Mouse (Mus musculus) thymus, postnatal 36 days (tissue): ENCODE results near the gene Osbpl8.
A peak's percentile ranks its signal among the peaks of the same experiment; 100 is the strongest.

Source experiments
- DNase-seq, 2 experiments: peaks; one replicate each; pipeline ENCODE4 v3.0.0; 2022; ENCODE audit warnings: mixed read lengths in 2 of 2

Osbpl8 gene

DNA sequence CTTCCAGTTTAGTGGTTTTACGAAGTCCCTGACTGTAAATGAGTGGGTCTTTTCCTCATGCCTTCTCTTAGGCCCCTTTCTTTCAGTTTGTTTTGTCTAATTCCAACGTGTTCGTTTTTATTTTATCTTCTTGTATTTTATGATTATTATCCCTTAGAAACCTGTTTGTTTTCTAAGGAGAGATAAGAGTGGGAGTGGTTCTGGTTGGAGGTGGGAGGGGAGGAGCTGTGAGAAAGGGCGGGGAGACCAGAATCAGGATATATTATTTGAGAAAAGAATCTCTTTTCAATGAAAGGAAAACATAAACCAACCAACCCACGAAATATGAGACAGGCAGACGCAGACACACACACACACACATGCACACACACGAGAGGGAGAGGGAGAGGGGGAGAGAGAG is 9.0 kb upstream of the Osbpl8 start:
- DNase-seq: no peak

DNA sequence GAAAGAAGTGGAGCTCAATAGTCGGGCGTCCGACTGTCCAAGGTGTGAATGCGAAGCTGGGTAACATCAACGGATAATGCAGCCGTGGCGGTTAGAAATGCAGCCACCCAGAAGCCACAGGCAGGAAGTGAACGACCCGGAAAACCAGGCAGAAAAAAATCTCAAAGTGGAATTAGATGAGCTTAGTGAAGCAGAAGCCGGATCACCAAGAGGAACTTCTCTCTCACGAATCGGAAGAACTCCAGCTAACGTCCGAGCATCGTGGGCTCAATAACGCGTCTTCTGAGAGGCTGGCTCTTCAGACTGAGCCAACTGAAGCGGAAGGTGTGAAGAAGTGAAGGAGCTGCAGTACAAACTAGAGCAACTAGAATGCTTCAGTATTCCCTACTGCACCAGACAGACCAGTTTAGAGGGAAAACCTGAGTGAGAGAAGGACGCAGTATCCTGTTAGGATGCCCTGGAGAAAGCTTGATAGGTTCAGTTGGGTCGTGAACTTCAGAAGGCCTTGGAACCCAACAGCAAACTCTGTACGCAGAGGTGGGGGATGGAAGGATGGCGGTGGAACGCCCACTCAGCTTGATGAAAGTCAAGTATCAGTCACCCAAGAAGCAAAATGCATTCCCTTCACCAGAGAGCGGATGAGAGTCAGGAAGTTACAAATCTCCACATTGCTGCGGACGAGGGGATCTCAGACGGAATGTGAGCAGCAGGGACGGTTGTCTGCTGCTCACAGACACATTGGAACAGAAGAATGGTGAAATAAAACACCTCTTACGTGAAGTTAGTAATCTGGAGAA is 8.0 kb upstream of the Osbpl8 start:
- DNase-seq: peak; percentile 52 to 61

DNA sequence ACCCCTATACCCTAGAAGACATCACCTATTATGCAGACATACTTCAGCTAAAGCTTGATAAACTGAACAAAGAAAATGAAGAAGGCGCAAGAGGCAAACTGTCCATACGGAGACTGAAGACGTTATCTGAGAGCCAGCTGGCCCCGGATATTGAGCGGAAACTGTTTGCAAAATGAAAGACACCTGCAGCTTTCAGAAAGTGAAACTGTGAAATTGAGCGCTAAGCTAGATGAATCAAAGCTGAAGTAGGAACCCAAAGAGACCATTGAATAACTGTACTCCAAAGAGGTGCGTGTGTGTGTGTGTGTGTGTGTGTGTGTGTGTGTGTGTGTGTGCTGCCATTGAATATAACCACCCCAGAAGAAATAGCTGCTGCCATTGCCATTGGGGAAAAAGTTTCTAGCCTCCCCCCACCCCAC is 7.3 kb upstream of the Osbpl8 start:
- peak; percentile 43 to 57 for DNase-seq

DNA sequence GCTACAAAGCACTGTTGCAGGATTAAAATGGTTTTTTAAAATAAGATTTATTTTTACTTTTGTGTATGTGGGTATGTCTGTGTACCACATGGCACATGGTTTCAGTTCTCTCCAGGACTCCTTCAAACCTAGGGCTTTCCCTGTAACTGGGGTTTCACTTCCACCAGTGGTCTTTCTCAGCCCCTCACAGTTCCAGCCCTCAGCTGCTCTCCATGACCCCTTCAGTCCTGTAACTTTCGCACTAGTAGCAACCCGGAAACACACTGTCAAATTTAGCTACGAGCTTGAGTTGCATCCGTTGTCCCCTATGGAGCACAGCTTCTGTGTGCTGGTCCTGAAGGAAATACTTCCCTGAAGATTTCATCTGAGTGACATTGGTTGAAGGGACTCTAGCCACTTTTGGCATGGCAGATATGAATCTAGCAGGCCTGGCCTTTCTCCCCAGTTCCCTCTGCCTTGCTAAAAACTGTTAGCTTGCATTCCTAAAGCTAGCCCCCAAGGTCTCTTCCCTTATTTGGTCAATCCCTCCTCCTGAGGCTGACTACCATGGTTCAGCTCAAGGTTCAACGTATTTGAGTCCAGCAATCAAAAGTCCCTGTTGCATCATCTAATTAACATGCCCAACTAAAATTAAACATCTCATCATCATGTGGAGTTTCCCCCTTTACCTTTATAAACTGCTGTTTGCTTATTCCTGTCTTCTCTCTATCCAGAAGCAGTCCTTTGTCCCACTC is 4.6 kb upstream of the Osbpl8 start:
- no peak for DNase-seq

DNA sequence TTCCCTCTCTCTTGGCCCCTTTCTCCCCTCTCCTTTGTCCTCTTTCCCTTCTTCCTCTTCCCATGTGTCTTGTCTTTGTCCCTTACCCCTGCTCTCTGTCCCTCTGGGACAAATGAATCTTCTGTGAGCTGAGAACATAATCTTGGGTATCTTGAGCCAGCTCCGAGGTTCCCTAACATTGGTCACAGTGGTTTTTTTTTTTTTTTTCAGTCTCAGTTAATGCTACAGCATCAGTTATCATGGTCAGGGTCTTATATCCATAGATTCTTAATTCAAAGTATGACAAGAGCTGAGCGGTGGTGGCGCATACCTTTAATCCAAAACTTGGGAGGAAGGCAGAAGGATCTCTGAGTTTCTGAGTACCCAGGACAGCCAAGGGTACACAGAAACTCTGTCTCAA is 4.0 kb upstream of the Osbpl8 start:
- DNase-seq: no peak

- no peak for DNase-seq
Measured at GRCm38 (mm10) chr10:111161373-111161772, 3.2 kb upstream of the Osbpl8 start.

DNA sequence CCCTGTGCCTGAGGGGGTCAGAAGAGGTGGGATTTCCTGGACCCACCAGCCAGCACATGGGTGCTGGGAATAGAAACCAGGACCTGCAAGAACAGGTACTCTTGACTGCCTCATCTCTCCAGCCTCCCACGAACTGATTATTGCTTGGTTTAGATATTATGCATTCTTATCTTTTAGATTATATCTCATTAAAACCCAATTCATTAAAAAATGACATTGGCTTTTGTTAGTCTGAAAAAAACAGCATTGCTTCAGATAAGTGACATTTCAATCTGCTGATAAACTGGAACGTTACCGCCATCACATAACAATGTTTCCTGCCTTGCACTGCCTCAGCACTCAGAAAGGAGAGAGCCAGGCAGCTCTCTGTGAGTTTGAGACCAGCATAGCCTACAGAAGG is 1.5 kb upstream of the Osbpl8 start:
- DNase-seq: no peak

DNA sequence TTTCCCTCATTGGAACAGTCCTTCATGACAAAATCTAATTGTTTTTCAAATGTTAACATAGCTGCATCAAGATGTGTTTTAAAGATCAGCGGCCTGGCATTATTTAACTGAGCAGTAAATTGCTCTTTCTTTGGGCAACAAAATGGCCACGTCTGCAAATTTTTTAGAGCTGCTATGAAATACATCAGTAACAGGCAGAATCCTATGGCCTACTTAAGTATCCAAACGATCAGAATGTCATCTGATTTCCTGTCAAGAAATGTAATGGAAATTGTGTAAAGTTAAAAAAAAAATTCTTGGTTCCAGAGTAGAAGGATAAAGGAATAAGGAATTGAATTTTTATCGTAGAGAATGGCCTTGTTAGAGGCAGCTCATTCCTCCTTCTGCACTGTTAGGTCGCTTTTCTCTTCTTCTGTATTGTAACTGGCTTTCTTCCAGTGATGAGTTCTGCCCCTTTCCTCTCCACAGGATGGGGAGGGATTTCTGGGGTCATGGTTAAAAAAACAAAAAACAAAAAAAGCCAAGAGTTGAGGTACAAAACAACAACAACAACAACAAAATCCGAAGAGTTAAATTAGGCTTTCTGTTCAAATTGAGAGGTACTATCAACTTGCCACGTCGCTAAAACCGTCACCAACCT is 831 bp upstream of the Osbpl8 start:
- DNase-seq: no peak

- peak; percentile 92 to 96 for DNase-seq
Measured at GRCm38 (mm10) chr10:111165219-111165981, 848 bp downstream of the Osbpl8 start.

DNA sequence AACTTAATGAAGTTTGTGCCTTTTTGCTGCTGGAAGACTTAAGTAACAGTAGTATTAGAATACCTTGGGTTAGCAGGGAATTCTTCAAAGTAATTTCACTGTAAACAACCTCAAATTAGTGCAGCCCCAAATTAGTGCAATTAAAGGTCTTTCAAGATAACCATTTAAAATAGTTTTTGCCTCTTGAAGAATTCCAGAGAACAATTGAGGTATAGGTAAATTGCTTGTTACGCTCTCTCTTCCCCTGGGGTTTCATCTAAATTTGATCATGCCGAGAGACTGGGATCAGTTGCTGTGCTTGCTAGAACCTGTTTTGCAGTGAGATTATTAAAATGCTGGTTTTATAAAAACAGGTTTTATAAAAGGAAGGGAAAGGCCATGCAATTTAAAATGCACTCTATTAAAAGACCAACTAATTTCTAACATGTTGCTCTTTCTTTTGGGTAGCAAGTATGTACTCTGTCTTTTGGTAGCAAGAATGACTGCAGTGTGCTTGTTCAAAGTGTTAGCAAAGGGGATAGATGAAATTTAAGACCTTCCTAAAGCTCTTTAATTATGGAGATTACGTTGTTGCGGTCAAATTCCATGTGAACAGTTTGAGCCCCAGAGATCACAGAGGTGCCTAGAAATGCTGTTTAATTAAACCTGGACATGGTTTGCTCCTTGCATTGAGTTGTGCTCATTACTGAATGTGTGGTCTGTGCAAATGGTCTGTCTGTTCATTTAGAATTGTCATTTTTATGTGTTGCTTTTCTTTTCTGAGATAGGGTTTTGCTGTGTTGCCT is 1.7 kb downstream of the Osbpl8 start:
- DNase-seq: no peak

- no peak for DNase-seq
Measured at GRCm38 (mm10) chr10:111167444-111167843, 2.9 kb downstream of the Osbpl8 start.

DNA sequence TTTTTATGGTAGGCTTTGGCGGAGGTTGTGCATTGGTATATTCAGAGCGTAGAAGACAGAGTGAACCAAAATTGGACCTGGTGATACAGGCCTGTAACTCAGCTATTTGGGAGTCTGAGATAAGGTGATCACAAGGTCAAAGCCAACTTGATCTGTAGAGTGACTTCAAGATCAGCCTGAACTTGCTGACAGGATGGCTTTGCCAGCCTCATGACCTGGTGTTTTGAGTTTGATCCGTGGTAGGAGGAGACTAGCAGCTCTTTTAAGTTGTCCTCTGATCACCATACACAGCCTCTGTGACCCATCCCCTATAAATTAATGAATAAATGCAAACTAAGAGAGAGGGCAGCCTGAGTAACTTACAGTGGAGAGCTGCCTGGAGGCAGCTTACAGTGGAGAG is 3.8 kb downstream of the Osbpl8 start:
- no peak for DNase-seq

GRCm38 (mm10) chr10:111171246-111171934 is 6.8 kb downstream of the Osbpl8 start:
- peak; percentile 23 to 39 for DNase-seq

- DNase-seq: no peak
Measured at GRCm38 (mm10) chr10:111173589-111174247, 9.2 kb downstream of the Osbpl8 start.

DNA sequence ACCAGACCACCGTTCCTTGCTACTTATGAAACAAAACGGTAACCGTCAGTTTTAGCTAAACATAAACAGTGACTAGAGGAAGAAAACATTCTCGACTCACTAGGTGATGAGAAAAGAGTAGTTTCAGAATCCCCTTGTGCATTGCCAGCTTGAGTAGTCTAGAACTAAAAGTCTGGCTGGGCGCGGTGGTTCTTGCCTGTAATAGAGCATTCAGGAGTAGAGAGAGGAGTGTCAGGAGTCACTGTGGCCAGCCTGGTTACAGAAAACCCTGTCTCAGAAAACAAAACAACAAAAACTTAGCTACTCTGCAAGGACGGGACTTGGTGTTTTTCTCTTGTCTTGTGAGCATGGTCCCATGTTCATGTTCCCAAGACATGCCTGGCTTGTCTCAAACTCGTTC is 12.8 kb downstream of the Osbpl8 start:
- DNase-seq: no peak

DNA sequence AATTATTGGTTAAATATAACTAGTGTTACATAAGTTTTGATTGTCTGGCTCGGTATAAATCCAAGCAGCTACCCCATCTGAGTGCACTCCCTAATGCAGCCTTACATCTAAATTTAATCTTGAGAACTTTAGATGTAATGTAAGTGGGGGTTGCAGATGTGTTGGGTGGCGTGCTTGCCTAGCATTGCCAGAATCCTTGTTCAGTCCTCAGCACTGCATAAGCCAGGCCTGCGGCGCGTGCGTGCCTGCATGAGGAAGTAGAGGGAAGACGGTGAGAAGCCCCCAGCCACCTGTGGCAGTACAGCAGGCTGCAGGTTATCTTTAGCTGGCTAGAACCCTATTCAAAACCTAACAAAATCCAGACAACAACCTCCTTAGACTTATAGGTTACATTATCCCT is 13.5 kb downstream of the Osbpl8 start:
- DNase-seq: peak in 1 of 2 experiments; percentile 36

- DNase-seq: no peak
Measured at GRCm38 (mm10) chr10:111180633-111181032, 16.1 kb downstream of the Osbpl8 start.

DNA sequence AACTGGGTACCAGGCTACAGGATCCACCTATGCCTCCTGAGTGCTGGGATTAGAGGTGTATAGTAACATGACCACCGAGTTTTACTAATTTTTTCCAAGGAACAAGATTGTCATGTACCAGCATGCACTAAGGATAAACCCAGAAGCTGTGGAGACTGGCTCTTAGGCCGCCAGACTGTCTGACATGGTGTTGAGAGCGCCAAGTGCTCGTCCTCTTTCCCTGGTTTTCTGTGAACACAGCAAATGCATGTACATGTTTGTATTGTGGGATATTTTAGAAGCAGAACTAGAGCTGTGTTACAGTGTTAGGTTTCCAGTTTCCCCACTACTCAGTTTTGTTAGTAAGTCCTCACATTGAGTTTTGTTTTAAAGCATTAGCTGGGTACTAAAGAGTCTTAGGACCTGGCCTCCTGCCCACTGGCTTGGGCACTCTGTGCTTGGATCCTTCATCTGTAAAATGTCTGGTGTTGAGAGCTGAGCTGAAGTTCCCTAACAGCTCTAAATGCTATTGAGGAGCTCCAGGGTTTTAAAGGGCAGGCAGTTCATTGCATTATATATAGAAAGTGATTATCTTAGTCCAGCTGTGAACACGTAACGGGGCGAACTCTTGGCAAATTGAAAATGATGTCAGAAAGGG is 19.2 kb downstream of the Osbpl8 start:
- DNase-seq: no peak

DNA sequence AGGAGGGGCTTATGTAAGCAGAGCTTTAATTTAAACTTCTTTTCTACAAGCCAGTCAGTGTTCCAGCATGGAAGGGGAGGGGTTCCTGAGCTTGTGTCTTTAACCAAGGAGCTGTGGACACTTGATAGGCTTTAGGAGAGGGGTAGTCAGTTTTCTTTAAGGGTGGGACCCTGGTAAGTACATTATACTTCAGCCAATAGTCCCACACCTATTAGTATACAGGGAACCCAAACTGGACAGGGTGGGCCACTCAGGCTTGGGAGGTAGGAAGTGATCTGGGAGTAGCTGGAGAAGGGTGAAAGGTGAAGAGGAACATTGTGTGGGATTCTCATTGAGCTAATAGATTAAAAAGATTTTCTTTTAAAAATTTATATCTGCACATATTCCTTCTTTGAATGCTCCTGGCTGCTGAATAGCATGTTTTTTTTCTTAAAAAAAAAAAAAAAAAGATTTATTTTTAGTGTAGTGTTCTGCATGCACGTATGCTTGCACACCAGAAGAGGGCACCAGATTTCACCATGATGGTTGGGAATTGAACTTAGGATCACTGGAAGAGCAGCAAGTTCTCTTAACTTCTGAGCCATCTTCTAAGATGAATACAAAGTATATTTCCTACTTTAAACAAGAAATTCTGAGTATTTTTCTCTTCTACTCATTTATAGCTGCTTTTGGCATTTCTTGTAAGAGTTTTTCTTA is 21.2 kb downstream of the Osbpl8 start:
- no peak for DNase-seq

DNA sequence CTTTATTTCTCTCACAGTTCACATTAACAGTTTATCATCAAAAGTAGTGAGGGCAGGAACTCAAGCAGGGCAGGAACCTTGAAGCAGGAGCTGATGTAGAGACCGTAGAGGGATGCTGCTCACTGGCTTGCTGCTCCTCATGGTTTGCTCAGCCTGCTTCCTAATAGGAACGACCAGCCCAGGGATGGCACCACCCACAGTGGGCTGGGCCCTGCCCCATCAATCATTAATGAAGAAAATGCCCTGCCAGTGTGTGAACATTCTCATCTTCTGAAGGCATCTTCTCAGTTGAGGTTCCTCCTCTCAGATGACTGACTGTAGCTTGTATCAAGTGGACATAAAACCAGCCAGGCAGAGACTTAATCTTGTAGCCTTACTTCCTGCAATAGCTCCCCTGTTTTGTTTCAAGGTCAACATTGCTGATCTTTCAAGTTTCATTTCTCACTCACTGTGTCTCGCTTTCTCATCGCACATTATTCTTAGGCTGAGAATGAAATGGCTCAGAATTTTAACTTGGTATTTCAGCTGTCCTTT is 24.5 kb downstream of the Osbpl8 start:
- no peak for DNase-seq
